Mouse (Mus musculus) neural tube, embryonic 11.5 days (tissue): ENCODE measurements at regions not wholly inside any gene's neighbourhood (a gene's known extent, or its start where the extent isn't known, plus 50 kb on each side); places are given as distances from the start of the nearest gene placed in this dataset.

ENCODE experiments used
- ATAC-seq: fragments of 200-750 bp; cut with Nextera tagmentation; 2 replicates; pipeline ENCODE4 v1.8.0; 2017; ENCODE audit warnings: moderate number of reproducible peaks, mild to moderate bottlenecking, moderate TSS enrichment, moderate library complexity; ENCODE audit not compliant: insufficient read depth, low FRiP score, low TSS enrichment
- DNase-seq: peaks from one replicate; pipeline ENCODE4 v3.0.0-alpha.2; 2015; ENCODE audit warnings: low spot score
- H3K27ac ChIP-seq: fragments of 300-500 bp; sonication (generic); 2 replicates; pipeline ENCODE4 v1.5.1; 2014; ENCODE audit warnings: low read depth, mild to moderate bottlenecking, low read length
- H3K27me3 ChIP-seq: fragments of 300-500 bp; sonication (generic); 2 replicates; pipeline ENCODE4 v1.6.1; 2014; ENCODE audit warnings: mild to moderate bottlenecking, low read length, mixed read lengths; ENCODE audit not compliant: control insufficient read depth, insufficient read depth
- H3K36me3 ChIP-seq: fragments of 300-500 bp; sonication (generic); 2 replicates; pipeline ENCODE4 v1.6.1; 2014; ENCODE audit warnings: mild to moderate bottlenecking, low read length, moderate library complexity, mixed read lengths; ENCODE audit not compliant: control insufficient read depth, insufficient read depth
- H3K4me1 ChIP-seq: fragments of 300-500 bp; sonication (generic); 2 replicates; pipeline ENCODE4 v1.6.1; 2014; ENCODE audit warnings: low read length, mixed read lengths; ENCODE audit not compliant: control insufficient read depth, insufficient read depth
- H3K4me2 ChIP-seq: fragments of 300-500 bp; sonication (generic); 2 replicates; pipeline ENCODE4 v1.6.1; 2014; ENCODE audit warnings: low read depth, mild to moderate bottlenecking, moderate library complexity
- H3K4me3 ChIP-seq: fragments of 300-500 bp; sonication (generic); 2 replicates; pipeline ENCODE4 v1.5.1; 2014; ENCODE audit warnings: low read depth, low read length
- H3K9ac ChIP-seq: fragments of 300-500 bp; sonication (generic); 2 replicates; pipeline ENCODE4 v1.6.1; 2014; ENCODE audit warnings: mild to moderate bottlenecking, low read length
- H3K9me3 ChIP-seq: fragments of 300-500 bp; sonication (generic); 2 replicates; pipeline ENCODE4 v1.6.1; 2016; ENCODE audit warnings: low read length; ENCODE audit not compliant: control insufficient read depth
- WGBS: fragments of 180-500 bp; shearing (Covaris S2); extraction: QIAGEN DNeasy Blood & Tissue Kit; methylation state at CpG from one replicate; pipeline ENCODE4 v1.1.7; 2014; 5-methylcytosine and 5-hydroxymethylcytosine counted together

- Histone ChIP-seq H3K9me3 (no peaks in the 10 kb centered on the region), H3K4me2 (no peak overlapping the region), H3K4me3 (no peak overlapping the region), H3K36me3 (no peaks in the 10 kb centered on the region), H3K27me3 (no peaks in the 10 kb centered on the region), H3K27ac (no peak overlapping the region), H3K4me1 (peaks cover 4% of the 10 kb centered on the region), H3K9ac (no peak overlapping the region)
- DNase-seq = no peak
- ATAC-seq = no peak
- WGBS = 76% methylated on average over 4 of the region's 4 CpGs
Observed at GRCm38 (mm10) chr9:63087195-63087594, 61.6 kb downstream of the Skor1 start.

- ATAC-seq (no peak), DNase-seq (no peak)
- H3K4me3 ChIP-seq = no peak overlapping the region
- no peaks in the 10 kb centered on the region for H3K27me3 ChIP-seq
- H3K36me3 ChIP-seq = no peaks in the 10 kb centered on the region
- H3K4me1 ChIP-seq = peaks cover 2% of the 10 kb centered on the region; the same call in 1 of the 2 replicates
- H3K27ac ChIP-seq = no peak overlapping the region
- H3K9ac ChIP-seq = no peak overlapping the region
- no peak overlapping the region for H3K4me2 ChIP-seq
- no peaks in the 10 kb centered on the region for H3K9me3 ChIP-seq
- 95% methylated on average over 1 of the region's 1 CpGs for WGBS
Observed at GRCm38 (mm10) chr9:63086671-63087070, 62.1 kb downstream of the Skor1 start.

GRCm38 (mm10) chr9:63082830-63083229 is 65.9 kb downstream of the Skor1 start:
- Histone ChIP-seq H3K9me3 (no peaks in the 10 kb centered on the region), H3K9ac (no peak overlapping the region), H3K4me1 (no peaks in the 10 kb centered on the region), H3K36me3 (no peaks in the 10 kb centered on the region), H3K4me3 (no peak overlapping the region), H3K4me2 (no peak overlapping the region), H3K27ac (no peak overlapping the region), H3K27me3 (no peaks in the 10 kb centered on the region)
- ATAC-seq (no peak), DNase-seq (no peak)
- 90% methylated on average over 7 of the region's 7 CpGs for WGBS

- no peaks in the 10 kb centered on the region for H3K36me3 ChIP-seq
- no peak overlapping the region for H3K4me3 ChIP-seq
- no peaks in the 10 kb centered on the region for H3K9me3 ChIP-seq
- no peaks in the 10 kb centered on the region for H3K27me3 ChIP-seq
- ATAC-seq (no peak), DNase-seq (no peak)
- no peak overlapping the region for H3K4me2 ChIP-seq
- WGBS = 86% methylated on average over 3 of the region's 3 CpGs
- H3K9ac ChIP-seq = no peak overlapping the region
- no peaks in the 10 kb centered on the region for H3K4me1 ChIP-seq
- no peak overlapping the region for H3K27ac ChIP-seq
Observed at GRCm38 (mm10) chr9:63082311-63082710, 66.5 kb downstream of the Skor1 start.

GRCm38 (mm10) chr9:63080406-63080805 is 68.4 kb downstream of the Skor1 start:
- H3K4me1 ChIP-seq = no peaks in the 10 kb centered on the region; the same call in 1 of the 2 replicates
- no peak overlapping the region for H3K4me2 ChIP-seq
- no peaks in the 10 kb centered on the region for H3K9me3 ChIP-seq
- no peak overlapping the region for H3K4me3 ChIP-seq
- H3K36me3 ChIP-seq = no peaks in the 10 kb centered on the region
- H3K27ac ChIP-seq = no peak overlapping the region
- no peak for DNase-seq
- 89% methylated on average over 5 of the region's 5 CpGs for WGBS
- no peak overlapping the region for H3K9ac ChIP-seq
- no peak for ATAC-seq
- H3K27me3 ChIP-seq = no peaks in the 10 kb centered on the region

- ATAC-seq (no peak), DNase-seq (no peak)
- H3K9ac ChIP-seq = no peak overlapping the region
- no peak overlapping the region for H3K4me2 ChIP-seq
- no peak overlapping the region for H3K4me3 ChIP-seq
- no peaks in the 10 kb centered on the region for H3K9me3 ChIP-seq
- H3K27ac ChIP-seq = no peak overlapping the region
- H3K36me3 ChIP-seq = no peaks in the 10 kb centered on the region
- no peaks in the 10 kb centered on the region for H3K27me3 ChIP-seq
- 40% methylated on average over 5 of the region's 5 CpGs for whole genome bisulfite sequencing
- no peaks in the 10 kb centered on the region; the same call in 1 of the 2 replicates for H3K4me1 ChIP-seq
Observed at GRCm38 (mm10) chr9:63075252-63075651, 73.5 kb downstream of the Skor1 start.

GRCm38 (mm10) chr9:63074803-63075202 is 74.0 kb downstream of the Skor1 start:
- Histone ChIP-seq H3K4me2 (no peak overlapping the region), H3K9ac (no peak overlapping the region), H3K27me3 (no peaks in the 10 kb centered on the region), H3K36me3 (no peaks in the 10 kb centered on the region), H3K27ac (no peak overlapping the region), H3K4me1 (no peaks in the 10 kb centered on the region; the same call in 1 of the 2 replicates), H3K9me3 (no peaks in the 10 kb centered on the region), H3K4me3 (no peak overlapping the region)
- DNase-seq (no peak), ATAC-seq (no peak)
- WGBS = 38% methylated on average over 7 of the region's 7 CpGs

- Histone ChIP-seq H3K4me1 (no peaks in the 10 kb centered on the region; the same call in 1 of the 2 replicates), H3K27ac (peak overlapping the region; percentile 44; the same call in 1 of the 2 replicates), H3K4me3 (no peak overlapping the region), H3K9me3 (no peaks in the 10 kb centered on the region), H3K9ac (no peak overlapping the region), H3K27me3 (no peaks in the 10 kb centered on the region), H3K4me2 (no peak overlapping the region), H3K36me3 (no peaks in the 10 kb centered on the region)
- no peak for ATAC-seq
- 30% methylated on average over 10 of the region's 10 CpGs for WGBS
- DNase-seq = no peak
Observed at GRCm38 (mm10) chr9:63074023-63074750, 74.6 kb downstream of the Skor1 start.

GRCm38 (mm10) chr9:63071032-63071431 is 77.7 kb downstream of the Skor1 start:
- no peak overlapping the region for H3K9ac ChIP-seq
- DNase-seq (no peak), ATAC-seq (no peak)
- no peak overlapping the region for H3K4me2 ChIP-seq
- H3K36me3 ChIP-seq = no peaks in the 10 kb centered on the region
- no peaks in the 10 kb centered on the region for H3K9me3 ChIP-seq
- no peak overlapping the region for H3K4me3 ChIP-seq
- 60% methylated on average over 6 of the region's 6 CpGs for WGBS
- H3K27ac ChIP-seq = no peak overlapping the region
- H3K27me3 ChIP-seq = no peaks in the 10 kb centered on the region
- H3K4me1 ChIP-seq = no peaks in the 10 kb centered on the region; the same call in 1 of the 2 replicates
